Mouse (Mus musculus) heart, postnatal 0 days (tissue): ENCODE measurements at regions not wholly inside any gene's neighbourhood (a gene's known extent, or its start where the extent isn't known, plus 50 kb on each side); places are given as distances from the start of the nearest gene placed in this dataset.

Experiments
- ATAC-seq: fragments of 200-750 bp; cut with Nextera tagmentation; 2 replicates; pipeline ENCODE4 v1.8.0; 2017; ENCODE audit warnings: low read depth, moderate number of reproducible peaks, moderate library complexity; ENCODE audit not compliant: insufficient read depth
- DNase-seq: peaks from one replicate; pipeline ENCODE4 v3.0.0-alpha.2; 2016; ENCODE audit warnings: low spot score
- H3K27ac ChIP-seq: fragments of 300-500 bp; sonication (generic); 2 replicates; pipeline ENCODE4 v1.5.1; 2014; ENCODE audit warnings: low read depth, mild to moderate bottlenecking
- H3K27me3 ChIP-seq: fragments of 300-500 bp; sonication (generic); 2 replicates; pipeline ENCODE4 v1.6.1; 2014; ENCODE audit warnings: low read length, mixed read lengths; ENCODE audit not compliant: control insufficient read depth, insufficient read depth
- H3K36me3 ChIP-seq: fragments of 300-500 bp; sonication (generic); replicated peaks from 2 replicates; pipeline ENCODE4 v1.6.1; 2014; ENCODE audit warnings: low read length, mixed read lengths; ENCODE audit not compliant: control insufficient read depth, insufficient read depth
- H3K4me1 ChIP-seq: fragments of 300-500 bp; sonication (generic); 2 replicates; pipeline ENCODE4 v1.6.1; 2014; ENCODE audit warnings: antibody characterized with exemption; ENCODE audit not compliant: control insufficient read depth, insufficient read depth
- H3K4me2 ChIP-seq: fragments of 300-500 bp; sonication (generic); 2 replicates; pipeline ENCODE4 v1.6.1; 2014; ENCODE audit warnings: low read depth, mild to moderate bottlenecking, low read length, moderate library complexity
- H3K4me3 ChIP-seq: fragments of 300-500 bp; sonication (generic); 2 replicates; pipeline ENCODE4 v1.5.1; 2014; ENCODE audit warnings: low read depth, low read length
- H3K9ac ChIP-seq: fragments of 300-500 bp; sonication (generic); replicated peaks from 2 replicates; pipeline ENCODE4 v1.6.1; 2014; ENCODE audit warnings: low read depth, low read length, mixed read lengths
- H3K9me3 ChIP-seq: fragments of 300-500 bp; sonication (generic); replicated peaks from 2 replicates; pipeline ENCODE4 v1.6.1; 2016; ENCODE audit warnings: low read length; ENCODE audit not compliant: control insufficient read depth
- CTCF ChIP-seq: IDR thresholded peaks from 2 replicates; pipeline ENCODE4 v1.5.1; 2016; ENCODE audit warnings: antibody characterized with exemption, control low read depth, low read depth
- EP300 ChIP-seq: IDR thresholded peaks from 2 replicates; pipeline ENCODE4 v1.6.1; 2016; ENCODE audit warnings: antibody characterized with exemption, low read depth
- WGBS: fragments of 180-500 bp; shearing (Covaris S2); extraction: QIAGEN DNeasy Blood & Tissue Kit; methylation state at CpG from one replicate; pipeline ENCODE4 v1.1.7; 2014; 5-methylcytosine and 5-hydroxymethylcytosine counted together

DNA sequence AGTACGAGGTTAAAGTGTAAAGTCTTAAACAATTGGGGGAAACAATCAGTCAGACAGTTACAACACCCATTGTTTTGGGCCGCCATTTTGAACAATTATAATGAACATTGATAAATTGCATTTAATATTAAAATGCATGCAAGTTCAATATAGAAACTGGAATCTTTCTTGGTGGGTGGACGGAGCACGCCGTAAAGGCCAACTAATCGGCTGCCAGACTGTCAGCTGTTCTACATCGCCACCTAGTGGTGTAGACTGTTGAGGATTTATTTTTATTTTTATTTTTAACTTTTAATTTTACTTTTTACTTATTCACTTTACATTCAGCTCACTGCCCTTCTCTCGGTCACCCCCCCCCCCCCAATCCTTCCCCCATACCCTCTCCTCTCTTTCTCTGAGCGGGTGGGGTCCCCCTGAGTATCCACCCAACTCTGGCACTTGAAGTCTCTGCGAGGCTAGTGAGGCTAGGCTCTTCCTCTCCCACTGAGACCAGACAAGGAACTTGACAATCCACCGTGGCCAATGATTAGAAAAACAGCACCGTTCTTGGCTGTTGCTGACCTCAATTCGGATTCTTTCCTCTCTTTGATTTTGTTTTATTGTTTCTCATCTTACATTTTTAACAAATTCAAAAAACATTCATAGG, 79.7 kb upstream of the C1qtnf3 start:
- no peak overlapping the region for H3K4me3 ChIP-seq
- no peak overlapping the region for H3K9ac ChIP-seq
- peaks cover 11% of the 10 kb centered on the region for H3K4me1 ChIP-seq
- peak; percentile 69 for TF ChIP-seq CTCF
- TF ChIP-seq EP300, result no peak
- ATAC-seq, result no peak
- no peaks in the 10 kb centered on the region for H3K9me3 ChIP-seq
- H3K4me2 ChIP-seq, result peak overlapping the region; percentile 32; the same call in 1 of the 2 replicates
- 14% methylated on average over 13 of the region's 13 CpGs for WGBS
- H3K27ac ChIP-seq, result no peak overlapping the region
- no peaks in the 10 kb centered on the region for H3K27me3 ChIP-seq
- DNase-seq, result peak; percentile 53
- no peaks in the 10 kb centered on the region for H3K36me3 ChIP-seq

DNA sequence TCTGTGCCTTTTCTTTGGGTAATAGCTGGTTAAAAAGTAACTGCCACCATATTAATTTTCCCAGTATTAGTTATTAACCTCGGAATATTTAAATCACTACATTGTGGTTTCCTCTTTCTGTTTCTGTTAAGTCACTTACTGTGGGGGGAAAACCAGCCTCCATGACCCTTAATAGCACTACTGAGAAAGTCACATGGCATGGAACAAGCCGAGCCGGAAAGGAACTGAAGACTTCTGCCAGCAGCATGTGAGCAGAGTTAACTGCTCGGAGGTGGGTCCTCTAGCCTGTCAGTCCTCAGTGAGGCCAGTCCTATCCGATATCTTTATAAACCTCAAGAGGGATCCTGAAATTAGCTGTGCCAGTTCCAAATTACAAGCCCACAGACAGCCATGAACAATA, 75.8 kb upstream of the C1qtnf3 start:
- no peak for DNase-seq
- 0 out of 2 replicates have a peak, but pooled peaks cover 4% of the 10 kb centered on the region for H3K9me3 ChIP-seq
- no peaks in the 10 kb centered on the region for H3K36me3 ChIP-seq
- peaks cover 4% of the 10 kb centered on the region; the same call in 1 of the 2 replicates for H3K4me1 ChIP-seq
- no peaks in the 10 kb centered on the region for H3K27me3 ChIP-seq
- 42% methylated on average over 5 of the region's 5 CpGs for WGBS
- no peak overlapping the region for H3K9ac ChIP-seq
- no peak overlapping the region for H3K27ac ChIP-seq
- no peak overlapping the region for H3K4me3 ChIP-seq
- no peak overlapping the region for H3K4me2 ChIP-seq
- TF ChIP-seq EP300 (no peak), CTCF (no peak)
- 0 out of 2 replicates have a peak, but pooled peaks have one; percentile 39 for ATAC-seq

DNA sequence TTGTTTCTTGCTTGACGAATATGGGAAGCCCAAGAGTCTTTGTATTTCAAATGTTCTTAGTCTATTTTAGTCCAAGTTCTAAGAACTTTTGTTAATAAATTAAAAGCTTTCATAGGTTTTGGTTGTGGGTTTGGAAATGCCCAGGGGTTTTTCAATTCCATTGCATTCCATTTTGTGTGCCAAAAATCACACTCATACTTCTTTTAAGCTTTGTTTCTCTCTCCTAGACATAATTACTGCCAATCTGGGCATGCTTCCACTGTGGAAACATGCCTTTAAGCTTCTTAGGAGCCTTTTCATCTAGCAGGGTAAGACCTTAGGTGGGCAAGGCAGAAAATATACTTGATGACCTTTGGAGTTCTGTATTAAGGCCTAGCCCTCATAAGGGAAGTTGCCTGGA, 70.4 kb upstream of the C1qtnf3 start:
- DNase-seq (no peak), ATAC-seq (no peak)
- WGBS, result 75% methylated on average over 1 of the region's 1 CpGs
- TF ChIP-seq EP300 (no peak), CTCF (no peak)
- H3K9ac ChIP-seq, result no peak overlapping the region
- no peaks in the 10 kb centered on the region for H3K4me1 ChIP-seq
- no peak overlapping the region for H3K4me2 ChIP-seq
- no peak overlapping the region for H3K27ac ChIP-seq
- H3K4me3 ChIP-seq, result no peak overlapping the region
- H3K27me3 ChIP-seq, result no peaks in the 10 kb centered on the region
- H3K36me3 ChIP-seq, result no peaks in the 10 kb centered on the region
- H3K9me3 ChIP-seq, result peaks cover 16% of the 10 kb centered on the region; the same call in 1 of the 2 replicates

DNA sequence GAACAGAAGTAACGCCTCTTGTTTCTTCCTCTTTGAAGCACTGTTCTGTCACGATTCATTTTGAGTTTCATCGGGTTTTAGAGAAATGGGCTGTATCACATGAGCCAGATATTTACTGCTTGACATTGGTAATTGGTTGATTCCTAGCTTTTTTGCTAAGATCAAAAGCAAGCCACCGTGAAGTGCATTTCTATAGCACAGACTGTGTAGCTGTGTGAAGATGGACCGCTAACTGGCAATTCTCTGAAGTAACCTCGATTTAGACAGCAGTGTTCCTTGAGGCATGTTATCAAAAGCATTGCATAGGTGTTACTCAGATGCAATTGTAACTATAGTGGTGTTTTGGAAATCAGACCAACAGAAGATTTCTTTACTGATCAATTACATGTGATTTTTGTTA, 64.1 kb upstream of the C1qtnf3 start:
- DNase-seq (no peak), ATAC-seq (no peak)
- H3K27me3 ChIP-seq, result no peaks in the 10 kb centered on the region
- 79% methylated on average over 6 of the region's 6 CpGs for WGBS
- peaks cover 12% of the 10 kb centered on the region; the same call in 1 of the 2 replicates for H3K9me3 ChIP-seq
- H3K9ac ChIP-seq, result no peak overlapping the region
- H3K36me3 ChIP-seq, result no peaks in the 10 kb centered on the region
- no peaks in the 10 kb centered on the region for H3K4me1 ChIP-seq
- H3K27ac ChIP-seq, result no peak overlapping the region
- no peak overlapping the region for H3K4me3 ChIP-seq
- H3K4me2 ChIP-seq, result no peak overlapping the region
- TF ChIP-seq EP300, result no peak
- no peak for TF ChIP-seq CTCF

DNA sequence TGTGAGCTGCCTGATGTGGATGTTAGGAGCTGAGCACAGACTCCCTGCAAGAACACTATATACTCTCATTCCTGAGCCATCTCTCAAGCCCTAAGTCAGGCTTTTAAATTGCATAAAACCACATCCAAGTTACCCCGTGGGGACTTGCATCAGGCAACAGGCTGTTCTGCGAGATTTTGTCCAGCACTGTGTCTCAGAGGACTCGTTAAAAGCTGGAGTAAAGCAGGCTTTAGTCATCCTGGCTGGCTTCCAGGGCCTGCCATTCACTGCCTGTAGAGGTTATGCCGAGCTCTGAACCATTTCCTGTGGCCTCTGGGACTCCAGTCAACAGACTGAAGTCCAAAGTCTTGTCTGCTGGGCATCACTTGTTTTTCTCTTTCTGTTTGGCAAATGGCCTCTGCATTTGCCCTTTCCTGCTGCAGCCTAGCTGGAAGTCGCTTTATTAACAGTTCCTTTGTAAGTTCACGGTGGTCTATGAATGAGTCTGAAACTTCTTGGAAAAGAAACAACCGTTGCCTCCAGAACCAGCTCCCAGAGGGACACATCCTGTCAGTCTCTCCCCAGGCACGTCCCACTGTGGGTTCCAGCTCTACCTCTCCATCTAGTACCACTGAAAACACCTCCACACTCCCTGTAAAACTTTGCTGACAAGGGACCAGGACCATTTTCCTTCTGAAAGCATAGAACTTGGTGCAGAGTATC, 61.8 kb upstream of the C1qtnf3 start:
- peak overlapping the region; percentile 43 for H3K27ac ChIP-seq
- TF ChIP-seq CTCF (no peak), EP300 (no peak)

More for the DNA sequence above, 61.8 kb upstream of the C1qtnf3 start:
- Histone ChIP-seq H3K4me1 (no peaks in the 10 kb centered on the region), H3K27me3 (no peaks in the 10 kb centered on the region), H3K9ac (no peak overlapping the region), H3K9me3 (no peaks in the 10 kb centered on the region), H3K36me3 (no peaks in the 10 kb centered on the region), H3K4me2 (no peak overlapping the region), H3K4me3 (no peak overlapping the region)
- WGBS, result 29% methylated on average over 8 of the region's 8 CpGs
- peak; percentile 65 for DNase-seq
- peak; percentile 76 for ATAC-seq
